Mouse (Mus musculus): ENCODE measurements around the gene P2rx7.

The P2rx7 gene

GRCm38 (mm10) chr5:122730776-122731175 is 87.1 kb downstream of the P2rx7 start:
- no peak for DNase-seq (ENCODE audit: low read depth, low spot score)

GRCm38 (mm10) chr5:122731321-122731720 is 87.6 kb downstream of the P2rx7 start:
- peak; percentile 67 for DNase-seq (ENCODE audit: low read depth, low spot score)

- peak; percentile 79 for DNase-seq (ENCODE audit: low read depth, low spot score)
Observed at GRCm38 (mm10) chr5:122731991-122732673, 88.4 kb downstream of the P2rx7 start.

GRCm38 (mm10) chr5:122733881-122734280 is 90.2 kb downstream of the P2rx7 start:
- no peak for DNase-seq (ENCODE audit: low read depth, low spot score)

GRCm38 (mm10) chr5:122735853-122736252 is 92.1 kb downstream of the P2rx7 start:
- DNase-seq (ENCODE audit: low read depth, low spot score), result no peak

- DNase-seq (ENCODE audit: low read depth, low spot score), result no peak
Observed at GRCm38 (mm10) chr5:122736761-122737160, 93.0 kb downstream of the P2rx7 start.

All from 3T3-L1 (cell line).